Mouse (Mus musculus) bone marrow, adult 2 months (tissue): Measurements from ENCODE around the gene Ifngr1.

Source experiments
- CTCF ChIP-seq: fragments of 200-500 bp; IDR thresholded peaks from 2 replicates; pipeline ENCODE4 v1.5.1; 2011; ENCODE audit warnings: low read length, control low read depth; ENCODE audit not compliant: control insufficient read depth, insufficient read depth
- POLR2A ChIP-seq: fragments of 200-500 bp; IDR thresholded peaks from 2 replicates; pipeline ENCODE4 v1.6.1; 2011; ENCODE audit warnings: low read depth, mild to moderate bottlenecking, control low read depth, low read length, borderline replicate concordance; ENCODE audit not compliant: control insufficient read depth

- TF ChIP-seq CTCF (no peak), POLR2A (no peak)
Observed at GRCm38 (mm10) chr10:19593296-19593695, 1.5 kb downstream of the Ifngr1 start.
